Mouse (Mus musculus): Measurements from ENCODE around the gene Prune2. TPM values are rescaled to one million over a fixed set of nuclear protein-coding genes. Genes with fewer than 3 reads are reported as not detected.
"Not testable (repeated sequence)": the region's sequence is repeated elsewhere in the genome, so short reads cannot be mapped to it uniquely, and the experiment has no call there.

The Prune2 gene
- polyA plus RNA-seq, 1 experiment from 2014 or later, result 2.6 TPM

DNA sequence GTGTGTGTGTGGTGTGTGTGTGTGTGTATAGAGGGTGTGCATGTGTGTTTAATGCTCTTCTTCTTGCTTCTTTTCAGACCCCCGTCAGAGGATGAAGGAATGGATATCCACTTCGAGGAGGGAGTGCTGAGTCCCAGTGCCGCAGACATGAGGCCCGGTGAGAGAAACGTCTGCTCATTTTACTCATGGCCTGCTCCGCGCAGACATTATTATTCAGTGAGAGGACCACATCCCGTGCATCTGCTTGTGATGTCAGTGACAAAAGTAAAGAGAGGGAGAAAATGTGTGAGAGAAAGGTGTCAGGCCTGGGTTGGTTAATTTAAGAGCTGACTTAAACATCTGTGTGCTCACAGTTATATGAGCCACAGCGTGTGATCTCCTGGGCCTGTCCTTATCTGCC lies 212.3 kb downstream of the Prune2 start:
- DNase-seq (ENCODE audit: low spot score) (no peak), ATAC-seq (ENCODE audit: insufficient read depth, low FRiP score, low TSS enrichment) (no peak)
- H3K9ac ChIP-seq (ENCODE audit: low read length), result no peak overlapping the region
- no peaks in the 10 kb centered on the region for H3K9me3 ChIP-seq (ENCODE audit: control insufficient read depth, low read length)
- no peak overlapping the region for H3K27ac ChIP-seq (ENCODE audit: low read depth, low read length)
- H3K4me1 ChIP-seq (ENCODE audit: control insufficient read depth, insufficient read depth, low read length), result no peaks in the 10 kb centered on the region
- no peaks in the 10 kb centered on the region for H3K36me3 ChIP-seq (ENCODE audit: control insufficient read depth, insufficient read depth, low read length)
- no peak overlapping the region for H3K4me3 ChIP-seq (ENCODE audit: low read depth, low read length)
- H3K4me2 ChIP-seq (ENCODE audit: low read depth), result no peak overlapping the region
- no peaks in the 10 kb centered on the region for H3K27me3 ChIP-seq (ENCODE audit: control insufficient read depth, insufficient read depth, low read length)
- WGBS, result 71% methylated on average over 9 of the region's 9 CpGs

DNA sequence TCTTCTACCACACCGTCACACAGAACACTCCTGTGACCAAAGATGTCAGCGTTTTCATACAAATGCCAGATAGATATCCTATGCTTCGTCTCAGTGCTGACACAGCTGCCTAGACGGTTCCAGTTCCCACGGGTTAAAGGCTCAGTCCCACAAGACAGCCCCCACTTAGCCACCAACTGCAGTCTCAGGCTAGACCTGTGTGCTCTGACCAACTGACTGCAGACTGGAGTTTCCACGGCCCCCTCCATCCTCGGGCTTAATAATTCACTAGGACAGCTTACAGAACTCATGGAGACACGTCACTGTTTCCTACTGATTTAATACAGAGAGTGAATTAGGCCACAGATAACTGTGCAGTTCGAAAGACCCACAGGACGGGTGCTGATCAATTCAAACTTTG lies 213.8 kb downstream of the Prune2 start:
- WGBS, result 77% methylated on average over 10 of the region's 10 CpGs
- DNase-seq (ENCODE audit: low spot score), result no peak
- ATAC-seq (ENCODE audit: insufficient read depth, low FRiP score, low TSS enrichment), result no peak

DNA sequence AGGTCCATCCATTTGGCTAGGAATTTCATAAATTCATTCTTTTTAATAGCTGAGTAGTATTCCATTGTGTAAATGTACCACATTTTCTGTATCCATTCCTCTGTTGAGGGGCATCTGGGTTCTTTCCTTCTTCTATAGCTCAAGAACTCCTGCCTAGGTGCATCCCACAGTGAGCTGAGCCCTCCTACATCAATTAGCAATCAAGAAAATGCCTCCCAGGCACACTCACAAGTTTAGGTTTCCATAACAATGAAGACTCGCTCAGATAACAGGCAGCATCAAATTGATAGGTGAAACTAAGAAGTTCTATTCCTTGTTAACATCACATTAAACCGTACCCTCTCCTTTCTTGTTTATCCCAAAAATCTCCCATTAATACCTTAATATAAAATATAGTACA lies 218.6 kb downstream of the Prune2 start:
- not testable (repeated sequence) for H3K4me3 ChIP-seq (ENCODE audit: low read depth, low read length); H3K27ac ChIP-seq (ENCODE audit: low read depth, low read length); DNase-seq (ENCODE audit: low spot score); H3K27me3 ChIP-seq (ENCODE audit: control insufficient read depth, insufficient read depth, low read length); H3K4me2 ChIP-seq (ENCODE audit: low read depth); H3K9ac ChIP-seq (ENCODE audit: low read length); H3K4me1 ChIP-seq (ENCODE audit: control insufficient read depth, insufficient read depth, low read length); H3K9me3 ChIP-seq (ENCODE audit: control insufficient read depth, low read length); ATAC-seq (ENCODE audit: insufficient read depth, low FRiP score, low TSS enrichment); H3K36me3 ChIP-seq (ENCODE audit: control insufficient read depth, insufficient read depth, low read length)
- 85% methylated on average over 2 of the region's 2 CpGs for WGBS

More for the DNA sequence above, 213.8 kb downstream of the Prune2 start:
- Histone ChIP-seq H3K4me2 (ENCODE audit: low read depth) (no peak overlapping the region), H3K9me3 (ENCODE audit: control insufficient read depth, low read length) (no peaks in the 10 kb centered on the region), H3K4me1 (ENCODE audit: control insufficient read depth, insufficient read depth, low read length) (no peaks in the 10 kb centered on the region), H3K4me3 (ENCODE audit: low read depth, low read length) (no peak overlapping the region), H3K9ac (ENCODE audit: low read length) (no peak overlapping the region), H3K27me3 (ENCODE audit: control insufficient read depth, insufficient read depth, low read length) (no peaks in the 10 kb centered on the region), H3K36me3 (ENCODE audit: control insufficient read depth, insufficient read depth, low read length) (no peaks in the 10 kb centered on the region), H3K27ac (ENCODE audit: low read depth, low read length) (no peak overlapping the region)

DNA sequence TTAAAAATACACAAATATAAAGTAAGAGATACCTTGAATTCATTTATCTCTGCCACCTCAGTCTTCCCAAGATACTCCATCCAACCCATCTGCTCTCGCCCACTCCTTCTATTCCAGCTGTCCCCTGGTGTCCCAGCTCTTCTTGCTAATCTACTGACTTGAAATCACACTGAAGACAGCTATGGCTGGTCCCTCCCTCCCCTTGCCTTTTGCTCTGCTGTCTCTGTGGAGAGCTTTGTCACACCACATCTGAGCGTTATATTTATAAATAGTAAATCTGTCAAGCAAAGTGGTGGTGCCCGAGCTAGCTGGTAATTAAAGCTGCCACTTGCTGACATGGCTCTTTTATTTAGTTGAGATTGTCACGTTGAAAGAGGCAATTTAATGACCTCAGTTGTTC lies 224.6 kb downstream of the Prune2 start:
- H3K4me1 ChIP-seq (ENCODE audit: control insufficient read depth, insufficient read depth, low read length), result 0 out of 2 replicates have a peak, but pooled peaks cover 2% of the 10 kb centered on the region
- no peaks in the 10 kb centered on the region for H3K9me3 ChIP-seq (ENCODE audit: control insufficient read depth, low read length)
- H3K27me3 ChIP-seq (ENCODE audit: control insufficient read depth, insufficient read depth, low read length), result no peaks in the 10 kb centered on the region
- H3K9ac ChIP-seq (ENCODE audit: low read length), result no peak overlapping the region
- no peaks in the 10 kb centered on the region for H3K36me3 ChIP-seq (ENCODE audit: control insufficient read depth, insufficient read depth, low read length)
- WGBS, result 20% methylated on average over 4 of the region's 4 CpGs
- ATAC-seq (ENCODE audit: insufficient read depth, low FRiP score, low TSS enrichment) (0 out of 2 replicates have a peak, but pooled peaks have one; percentile 27), DNase-seq (ENCODE audit: low spot score) (no peak)
- no peak overlapping the region for H3K4me3 ChIP-seq (ENCODE audit: low read depth, low read length)
- no peak overlapping the region for H3K27ac ChIP-seq (ENCODE audit: low read depth, low read length)
- H3K4me2 ChIP-seq (ENCODE audit: low read depth), result no peak overlapping the region

DNA sequence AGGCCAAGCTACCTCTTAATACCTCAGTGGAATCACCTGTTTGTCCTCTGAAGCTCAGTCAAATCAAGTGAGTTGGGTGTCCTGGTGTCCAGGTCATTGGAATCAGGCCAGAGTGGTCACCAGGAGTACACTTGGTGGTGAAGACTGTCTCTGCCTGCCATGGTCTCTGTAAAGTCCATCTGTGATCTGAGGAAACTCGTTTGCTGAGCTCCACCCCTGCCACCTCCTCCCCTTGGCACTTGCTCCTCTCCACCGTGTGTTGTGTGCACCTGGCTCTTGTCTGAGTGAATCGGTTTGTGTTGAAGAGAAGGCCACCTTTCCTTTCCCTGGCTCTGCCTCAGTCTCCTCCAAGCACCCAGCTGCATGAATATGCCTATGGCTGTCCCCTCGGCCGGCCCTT lies 238.8 kb downstream of the Prune2 start:
- Histone ChIP-seq H3K9ac (ENCODE audit: low read length) (no peak overlapping the region), H3K36me3 (ENCODE audit: control insufficient read depth, insufficient read depth, low read length) (no peaks in the 10 kb centered on the region), H3K9me3 (ENCODE audit: control insufficient read depth, low read length) (no peaks in the 10 kb centered on the region), H3K4me3 (ENCODE audit: low read depth, low read length) (no peak overlapping the region), H3K27ac (ENCODE audit: low read depth, low read length) (no peak overlapping the region), H3K4me2 (ENCODE audit: low read depth) (no peak overlapping the region), H3K27me3 (ENCODE audit: control insufficient read depth, insufficient read depth, low read length) (no peaks in the 10 kb centered on the region), H3K4me1 (ENCODE audit: control insufficient read depth, insufficient read depth, low read length) (no peaks in the 10 kb centered on the region)
- DNase-seq (ENCODE audit: low spot score) (no peak), ATAC-seq (ENCODE audit: insufficient read depth, low FRiP score, low TSS enrichment) (no peak)
- WGBS, result 80% methylated on average over 5 of the region's 5 CpGs

DNA sequence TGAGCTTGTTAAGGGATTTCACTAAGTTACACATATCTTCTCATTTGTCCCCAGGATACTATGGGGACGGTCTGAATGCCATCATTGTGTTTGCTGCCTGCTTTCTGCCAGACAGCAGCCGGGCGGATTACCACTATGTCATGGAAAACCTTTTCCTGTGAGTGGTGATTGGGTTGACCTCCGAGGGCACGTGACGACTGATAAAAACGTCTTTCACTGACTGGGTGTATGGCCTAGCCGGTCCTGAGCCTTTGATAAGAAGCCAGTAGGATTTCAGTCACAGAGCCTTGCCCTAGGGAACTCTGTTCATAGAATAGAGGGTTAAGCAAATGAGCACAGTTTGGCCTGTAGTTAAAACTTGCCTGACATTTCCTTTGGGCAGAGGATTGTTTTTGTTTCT lies 243.1 kb downstream of the Prune2 start:
- Histone ChIP-seq H3K27me3 (ENCODE audit: control insufficient read depth, insufficient read depth, low read length) (no peaks in the 10 kb centered on the region), H3K4me2 (ENCODE audit: low read depth) (no peak overlapping the region), H3K4me1 (ENCODE audit: control insufficient read depth, insufficient read depth, low read length) (no peaks in the 10 kb centered on the region), H3K4me3 (ENCODE audit: low read depth, low read length) (no peak overlapping the region), H3K27ac (ENCODE audit: low read depth, low read length) (no peak overlapping the region), H3K9ac (ENCODE audit: low read length) (no peak overlapping the region), H3K36me3 (ENCODE audit: control insufficient read depth, insufficient read depth, low read length) (no peaks in the 10 kb centered on the region), H3K9me3 (ENCODE audit: control insufficient read depth, low read length) (no peaks in the 10 kb centered on the region)
- no peak for DNase-seq (ENCODE audit: low spot score)
- 74% methylated on average over 8 of the region's 8 CpGs for WGBS
- ATAC-seq (ENCODE audit: insufficient read depth, low FRiP score, low TSS enrichment), result no peak

DNA sequence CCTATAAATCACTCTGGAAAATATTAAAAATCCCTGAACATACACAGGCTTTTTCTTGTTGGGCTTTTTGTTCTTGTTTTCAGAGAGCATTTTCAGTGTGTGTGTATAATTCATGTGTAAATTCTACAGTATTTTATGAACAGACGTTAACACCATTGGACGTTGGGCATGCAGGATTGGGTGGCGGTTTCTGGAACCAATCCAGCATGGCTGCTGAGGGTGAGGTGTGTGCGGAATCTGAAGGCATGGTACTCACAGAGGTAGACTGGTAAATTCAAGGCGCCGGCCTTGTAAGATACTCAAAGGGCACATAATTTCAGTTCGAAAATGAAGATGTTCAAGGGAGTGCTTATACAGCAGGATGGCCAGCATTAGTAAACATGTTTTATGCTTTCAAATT lies 251.2 kb downstream of the Prune2 start:
- Histone ChIP-seq H3K4me1 (ENCODE audit: control insufficient read depth, insufficient read depth, low read length) (no peaks in the 10 kb centered on the region), H3K4me3 (ENCODE audit: low read depth, low read length) (no peak overlapping the region), H3K9ac (ENCODE audit: low read length) (no peak overlapping the region), H3K4me2 (ENCODE audit: low read depth) (no peak overlapping the region), H3K27me3 (ENCODE audit: control insufficient read depth, insufficient read depth, low read length) (no peaks in the 10 kb centered on the region), H3K9me3 (ENCODE audit: control insufficient read depth, low read length) (no peaks in the 10 kb centered on the region), H3K36me3 (ENCODE audit: control insufficient read depth, insufficient read depth, low read length) (no peaks in the 10 kb centered on the region), H3K27ac (ENCODE audit: low read depth, low read length) (no peak overlapping the region)
- ATAC-seq (ENCODE audit: insufficient read depth, low FRiP score, low TSS enrichment) (no peak), DNase-seq (ENCODE audit: low spot score) (no peak)
- WGBS, result 95% methylated on average over 7 of the region's 7 CpGs

DNA sequence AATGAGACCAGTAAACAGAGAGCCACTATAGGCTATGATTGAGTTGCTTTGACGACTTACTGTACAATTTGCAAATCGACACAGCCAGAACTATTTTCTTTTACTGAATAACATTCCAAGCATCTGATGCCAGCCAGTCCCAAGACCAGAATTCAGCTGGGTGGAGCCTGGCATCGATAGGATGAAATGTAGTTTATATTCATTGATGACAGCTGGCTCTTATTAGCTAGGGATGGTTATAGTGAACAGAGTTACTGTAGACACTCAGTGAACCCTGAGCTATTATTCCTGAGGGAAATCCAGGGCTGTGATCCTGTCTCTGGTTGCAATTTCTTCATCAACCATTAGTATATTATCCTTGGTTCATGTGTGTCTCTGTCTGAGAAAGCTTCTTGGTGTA lies 254.6 kb downstream of the Prune2 start:
- Histone ChIP-seq H3K9ac (ENCODE audit: low read length) (no peak overlapping the region), H3K4me1 (ENCODE audit: control insufficient read depth, insufficient read depth, low read length) (no peaks in the 10 kb centered on the region), H3K27me3 (ENCODE audit: control insufficient read depth, insufficient read depth, low read length) (no peaks in the 10 kb centered on the region), H3K36me3 (ENCODE audit: control insufficient read depth, insufficient read depth, low read length) (no peaks in the 10 kb centered on the region), H3K9me3 (ENCODE audit: control insufficient read depth, low read length) (no peaks in the 10 kb centered on the region), H3K27ac (ENCODE audit: low read depth, low read length) (no peak overlapping the region), H3K4me2 (ENCODE audit: low read depth) (no peak overlapping the region), H3K4me3 (ENCODE audit: low read depth, low read length) (no peak overlapping the region)
- DNase-seq (ENCODE audit: low spot score) (no peak), ATAC-seq (ENCODE audit: insufficient read depth, low FRiP score, low TSS enrichment) (no peak)
- 90% methylated on average over 3 of the region's 3 CpGs for WGBS

DNA sequence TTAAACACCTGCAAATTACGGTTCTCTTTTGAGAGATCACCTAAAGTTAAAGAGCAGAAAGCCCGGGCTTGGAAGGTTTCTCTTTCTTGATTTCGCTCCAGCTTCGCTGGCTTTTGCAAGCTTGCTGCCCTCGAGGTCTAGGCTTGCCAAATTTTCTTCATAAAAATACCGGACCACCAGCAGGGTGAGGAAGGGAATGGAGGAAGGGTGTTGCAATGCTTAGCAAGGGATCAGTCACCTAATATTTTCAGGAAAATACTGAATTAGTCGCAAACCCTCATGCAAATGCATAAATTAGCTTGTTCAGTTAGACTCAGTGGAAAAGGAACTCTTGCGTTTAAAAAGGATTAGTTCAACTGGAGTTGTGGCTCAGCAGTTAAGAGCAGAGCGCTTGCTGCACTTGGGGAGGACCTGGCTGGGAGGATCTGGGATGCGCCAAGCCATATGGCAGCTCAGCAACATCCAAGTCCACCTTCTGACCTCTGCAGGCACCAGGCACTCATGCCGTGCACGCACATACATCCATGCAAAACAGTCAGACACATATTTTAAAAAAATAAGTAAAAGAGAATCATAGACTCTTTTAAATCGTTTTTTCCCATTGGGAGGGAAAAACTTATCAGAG lies 259.1 kb downstream of the Prune2 start:
- no peaks in the 10 kb centered on the region for H3K27me3 ChIP-seq (ENCODE audit: control insufficient read depth, insufficient read depth, low read length)
- ATAC-seq (ENCODE audit: insufficient read depth, low FRiP score, low TSS enrichment), result no peak
- H3K9me3 ChIP-seq (ENCODE audit: control insufficient read depth, low read length), result no peaks in the 10 kb centered on the region
- H3K27ac ChIP-seq (ENCODE audit: low read depth, low read length), result no peak overlapping the region
- H3K4me3 ChIP-seq (ENCODE audit: low read depth, low read length), result no peak overlapping the region
- no peak overlapping the region for H3K4me2 ChIP-seq (ENCODE audit: low read depth)
- H3K36me3 ChIP-seq (ENCODE audit: control insufficient read depth, insufficient read depth, low read length), result no peaks in the 10 kb centered on the region
- 84% methylated on average over 13 of the region's 13 CpGs for WGBS
- H3K9ac ChIP-seq (ENCODE audit: low read length), result no peak overlapping the region
- no peak for DNase-seq (ENCODE audit: low spot score)
- no peaks in the 10 kb centered on the region for H3K4me1 ChIP-seq (ENCODE audit: control insufficient read depth, insufficient read depth, low read length)
